Mouse (Mus musculus) neural tube, embryonic 10.5 days (tissue): Measurements from ENCODE around the gene Sprr1b.
"Not testable (repeated sequence)": the region's sequence is repeated elsewhere in the genome, so short reads cannot be mapped to it uniquely, and the experiment has no call there.

Source experiments
- DNase-seq: peaks from one replicate; pipeline ENCODE4 v3.0.0-alpha.2; 2017; ENCODE audit warnings: low spot score; ENCODE audit errors: extremely low spot score

Sprr1b gene

GRCm38 (mm10) chr3:92438689-92439088 is at the start of gene Sprr1b:
Gene Sprr1b (minus strand): TSS chr3:92438789.
- no peak for DNase-seq

DNA sequence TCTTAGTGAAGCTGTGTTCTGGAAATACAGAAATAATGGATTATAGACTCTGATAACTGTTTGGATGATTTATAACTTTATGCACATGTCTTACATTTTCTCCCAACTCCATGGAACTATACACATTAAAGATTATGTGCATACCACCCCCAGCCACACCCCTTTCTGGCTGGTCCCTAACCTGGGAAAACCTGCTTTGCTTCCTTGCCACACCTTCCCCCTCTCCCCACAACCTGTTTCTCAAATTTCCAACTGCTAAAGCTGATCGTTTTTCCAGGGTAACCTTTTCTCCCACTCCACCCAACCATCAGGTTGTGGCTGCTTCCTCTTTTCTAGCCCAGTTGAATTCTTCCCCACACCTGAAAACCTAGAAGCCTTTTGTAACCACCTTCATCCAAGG is 47.7 kb upstream of the Sprr1b start:
- no peak for DNase-seq

- DNase-seq = no peak
These were observed 47.3 kb upstream of the Sprr1b start, which contains the start of gene Sprr1a for GRCm38 (mm10) chr3:92485863-92486262. Gene Sprr1a (minus strand): TSS chr3:92485895.

DNA sequence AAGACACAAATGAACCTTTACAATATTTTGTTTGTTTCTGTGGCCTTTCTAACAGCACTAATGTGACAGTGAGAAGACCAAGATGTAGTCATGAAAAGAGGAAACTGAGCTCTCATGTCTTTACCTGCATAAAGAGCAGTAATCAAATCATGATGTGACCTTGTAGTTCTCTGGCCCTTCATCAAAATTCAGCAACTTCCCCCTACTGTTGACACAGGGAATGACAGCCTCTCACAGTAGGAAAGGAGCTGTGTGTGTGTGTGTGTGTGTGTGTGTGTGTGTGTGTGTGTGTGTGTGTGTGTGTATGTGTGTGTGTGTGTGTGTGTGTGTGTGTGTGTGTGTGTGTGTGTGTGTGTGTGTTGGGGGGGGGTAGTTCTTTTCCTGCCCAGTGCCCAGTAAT is 42.7 kb upstream of the Sprr1b start:
- not testable (repeated sequence) for DNase-seq

- DNase-seq = no peak
These were observed 31.5 kb upstream of the Sprr1b start for GRCm38 (mm10) chr3:92470111-92470510.

DNA sequence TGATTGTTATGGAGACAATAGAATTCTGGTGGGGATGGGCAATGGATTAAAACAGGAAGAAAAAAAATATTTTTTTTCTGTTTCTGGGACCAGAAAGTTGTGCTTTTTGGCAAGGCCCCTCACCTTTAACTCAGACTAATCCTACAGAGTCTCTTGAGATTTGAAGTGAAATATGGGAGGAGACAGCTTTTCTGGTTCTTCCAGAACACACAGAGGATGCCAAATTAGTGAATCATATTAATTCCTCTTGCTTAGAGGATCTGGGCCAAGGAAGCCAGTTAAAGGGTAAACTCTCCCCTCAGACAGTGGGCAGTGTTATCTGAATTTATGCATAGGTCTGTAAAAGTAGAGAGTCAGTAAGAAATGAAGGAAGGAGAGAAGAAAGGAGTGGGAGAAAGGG is 28.8 kb upstream of the Sprr1b start:
- no peak for DNase-seq

GRCm38 (mm10) chr3:92466576-92466975 is 28.0 kb upstream of the Sprr1b start:
- DNase-seq = no peak

DNA sequence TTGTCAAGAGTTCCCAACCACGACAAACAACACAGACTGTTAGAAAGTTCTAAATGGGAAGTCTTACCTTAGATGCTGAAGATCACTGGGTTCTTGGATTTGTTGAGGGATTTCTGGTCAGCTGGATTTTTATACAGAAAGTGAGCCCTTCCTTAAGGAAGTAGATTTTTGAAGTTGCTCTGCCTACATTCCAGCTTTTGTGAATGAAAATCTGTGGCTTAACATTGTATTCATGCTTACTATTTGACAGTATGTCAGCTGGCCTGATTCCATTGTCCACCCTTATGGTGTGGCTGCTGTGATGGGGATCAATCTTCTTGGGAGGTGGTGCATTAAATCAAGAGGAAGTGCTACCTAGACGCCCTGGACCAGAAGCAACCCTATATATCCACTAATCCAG is 20.0 kb upstream of the Sprr1b start, which contains the start of gene Sprr3:
Sprr3 (minus strand) TSS at position 101 of the 400 bp plus-strand sequence.
- DNase-seq = no peak

GRCm38 (mm10) chr3:92455151-92455550 is 16.6 kb upstream of the Sprr1b start:
- DNase-seq = no peak

DNA sequence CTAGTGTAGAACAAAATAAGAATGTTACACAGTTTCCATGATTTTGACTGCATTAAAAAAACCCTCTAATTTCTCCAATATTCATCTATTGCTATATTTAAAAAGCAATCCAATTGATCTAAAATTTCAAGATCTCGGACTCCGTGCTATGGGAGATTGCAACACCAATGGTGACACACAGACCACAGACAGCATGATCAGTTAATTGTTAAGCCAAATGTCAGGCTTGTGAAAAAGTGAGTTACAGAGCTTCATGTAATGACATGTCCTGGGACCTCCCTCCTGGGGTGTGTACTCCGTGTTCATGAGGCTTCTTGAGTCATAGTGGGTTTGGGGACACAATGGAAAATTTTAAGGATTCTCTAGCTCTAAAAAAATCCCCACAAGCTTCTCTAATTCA is 1.6 kb upstream of the Sprr1b start:
- no peak for DNase-seq

GRCm38 (mm10) chr3:92432282-92432681 is 6.3 kb downstream of the Sprr1b start, which contains the start of gene Sprr2k:
Gene Sprr2k (plus strand): TSS chr3:92432582.
- no peak for DNase-seq

GRCm38 (mm10) chr3:92429323-92429722 is 9.3 kb downstream of the Sprr1b start, which contains the start of gene Gm9774:
Gene Gm9774 (minus strand): TSS chr3:92429423.
- DNase-seq = no peak

- no peak for DNase-seq
These were observed 20.8 kb downstream of the Sprr1b start, which contains the start of gene Sprr2j-ps for GRCm38 (mm10) chr3:92417782-92418181. Gene Sprr2j-ps (plus strand): TSS chr3:92418082.

- no peak for DNase-seq
These were observed 30.9 kb downstream of the Sprr1b start, which contains the start of gene Sprr2i for GRCm38 (mm10) chr3:92407691-92408090. Gene Sprr2i (plus strand): TSS chr3:92407991.

GRCm38 (mm10) chr3:92394301-92394700 is 44.3 kb downstream of the Sprr1b start:
- no peak for DNase-seq
